Mouse (Mus musculus) kidney, adult 18-20 months (tissue): ENCODE results near the gene Cpa5.

Experiments used
- DNase-seq: peaks from one replicate; pipeline ENCODE4 v3.0.0; 2021

Cpa5 gene

DNA sequence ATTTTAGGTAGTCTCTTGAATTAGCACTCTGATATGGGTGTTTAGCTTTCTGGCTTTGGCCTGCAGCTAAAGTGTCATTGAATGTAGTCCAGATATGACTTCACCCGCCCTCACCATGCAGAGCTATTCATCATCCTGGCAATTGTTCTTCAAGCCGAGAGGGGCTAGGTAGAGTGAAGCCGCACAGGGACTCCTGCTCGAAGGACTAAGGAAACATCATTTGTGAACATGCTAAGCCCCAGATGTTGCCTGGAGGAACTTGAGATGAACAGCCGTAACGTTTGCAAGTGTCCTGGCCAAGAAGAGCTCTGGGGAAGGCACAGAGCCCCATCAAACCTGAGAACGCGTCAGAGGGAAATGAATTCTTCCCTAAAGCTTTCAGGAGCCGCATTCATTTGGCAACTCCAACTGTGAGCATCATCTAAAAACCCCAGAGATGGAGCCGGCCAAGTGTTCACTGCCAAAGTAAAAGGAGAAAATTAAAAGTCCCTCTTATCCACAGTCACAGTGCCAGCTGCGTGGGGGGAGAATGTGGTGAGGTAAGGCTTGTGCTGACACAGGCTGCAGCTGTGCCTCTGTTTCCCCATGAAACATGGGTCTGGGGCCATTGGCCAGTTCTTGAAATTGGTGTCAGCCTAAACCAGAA lies 39.0 kb downstream of the Cpa5 start:
- no peak for DNase-seq

DNA sequence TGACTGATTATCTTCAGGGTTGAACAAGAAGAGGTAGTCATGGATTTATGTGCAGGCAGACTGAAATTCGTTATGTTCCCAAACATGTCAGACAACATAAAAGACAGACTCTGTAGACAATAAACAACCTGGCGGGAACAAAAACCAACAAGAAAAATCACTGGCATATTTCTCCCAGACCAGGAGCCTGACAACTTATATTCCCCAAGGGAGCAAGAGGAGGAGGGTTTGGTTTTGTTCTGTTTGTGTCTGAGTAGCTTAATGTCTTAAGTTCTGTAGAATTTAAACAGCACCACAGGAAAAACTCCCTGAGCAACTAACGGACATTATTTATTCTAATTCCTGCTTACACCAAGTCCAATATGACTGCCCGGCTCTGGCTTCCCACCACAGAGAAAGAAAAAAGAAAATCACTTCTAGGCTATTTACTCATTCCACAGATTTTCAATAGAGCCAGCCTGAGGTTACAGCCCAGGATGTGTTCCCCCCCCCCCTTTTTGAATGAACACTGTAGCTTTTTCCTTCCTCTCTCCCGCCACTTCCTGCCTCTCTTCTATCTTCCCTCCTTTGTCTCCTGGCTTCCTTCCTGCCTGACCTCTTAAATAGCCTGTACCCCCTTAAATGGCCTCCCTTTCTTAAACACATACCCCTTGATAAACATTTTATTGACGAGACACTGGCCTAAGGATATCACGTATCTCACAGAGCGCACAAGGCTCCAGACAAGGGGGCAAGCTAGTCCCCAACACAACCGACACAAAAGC lies 41.8 kb downstream of the Cpa5 start:
- no peak for DNase-seq

DNA sequence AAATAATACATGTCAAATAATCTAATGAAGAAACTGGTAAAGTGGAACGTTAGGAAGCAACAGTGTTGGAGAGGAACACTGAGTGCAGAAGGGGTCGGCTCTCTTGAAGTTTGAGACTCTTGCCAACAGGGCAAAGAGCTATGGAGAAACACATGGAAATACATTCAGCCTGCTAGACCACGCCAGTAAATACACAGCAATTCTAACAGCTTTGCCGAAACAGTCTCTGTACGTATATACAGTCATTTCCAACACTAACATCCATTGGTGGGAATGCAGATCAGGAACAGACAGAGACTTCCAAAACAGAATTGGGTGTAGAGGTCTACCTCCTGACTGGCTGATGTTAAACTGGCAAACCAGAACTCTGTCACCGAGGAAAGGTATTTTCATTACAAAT lies 42.7 kb downstream of the Cpa5 start:
- no peak for DNase-seq

DNA sequence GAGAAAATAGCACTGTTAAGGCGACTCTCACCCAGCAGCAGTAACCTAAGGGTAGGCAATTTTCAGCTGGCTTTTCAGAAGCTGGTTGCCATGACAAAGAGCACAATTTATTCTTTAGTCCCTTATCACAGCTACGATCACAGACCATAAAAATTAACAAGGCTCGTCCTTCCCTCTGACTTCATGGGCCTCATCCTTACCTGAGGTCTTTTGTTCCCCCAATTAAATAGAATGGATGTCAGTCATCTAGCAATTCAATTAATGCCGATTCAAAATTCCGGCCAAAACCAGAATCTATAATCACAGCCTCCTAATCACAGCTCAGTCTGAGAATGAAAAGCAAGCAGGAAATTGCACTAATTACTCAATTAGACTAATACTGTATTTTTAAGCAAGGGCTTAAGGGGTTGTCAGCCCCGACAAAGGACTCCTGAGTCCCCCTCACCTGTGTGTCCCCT lies 43.6 kb downstream of the Cpa5 start:
- DNase-seq: no peak

DNA sequence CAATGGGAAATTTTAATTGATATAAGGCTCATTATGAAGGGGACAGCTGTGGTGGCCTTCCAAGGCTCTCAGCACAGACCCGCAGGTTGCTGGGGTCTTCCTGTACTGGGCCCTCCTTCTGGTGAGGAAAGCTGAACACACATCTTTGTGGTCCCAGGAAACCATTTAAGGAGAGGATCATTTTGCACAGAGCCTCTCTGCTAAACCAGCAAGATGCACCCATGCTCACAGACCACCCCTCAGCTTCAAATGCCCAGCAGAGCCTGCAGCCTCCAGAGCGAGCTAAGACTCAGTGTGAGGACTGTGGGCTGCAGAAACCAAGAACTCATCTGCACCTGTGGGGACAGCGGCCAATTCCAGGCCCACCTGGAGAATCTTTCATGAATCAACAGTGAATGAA lies 44.1 kb downstream of the Cpa5 start:
- no peak for DNase-seq

DNA sequence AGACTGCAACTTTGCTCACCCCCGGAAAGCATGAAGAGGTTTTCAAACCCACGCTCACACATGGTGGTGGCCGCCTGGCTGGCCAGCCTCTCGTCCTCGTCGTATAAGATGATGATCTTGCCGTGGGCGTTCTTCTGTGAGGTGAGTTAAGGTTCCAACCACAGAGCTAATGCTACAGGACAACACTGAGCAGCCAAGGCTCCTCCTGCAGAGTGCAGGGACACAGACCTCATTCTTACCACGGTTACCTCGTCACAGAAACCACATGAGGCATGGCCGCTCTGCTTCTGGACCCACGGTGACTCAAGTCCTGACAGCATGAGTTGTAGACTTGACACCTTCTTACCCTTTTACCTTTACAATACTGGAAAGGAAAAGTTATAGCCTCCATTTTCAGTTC lies 46.5 kb downstream of the Cpa5 start:
- DNase-seq: no peak

DNA sequence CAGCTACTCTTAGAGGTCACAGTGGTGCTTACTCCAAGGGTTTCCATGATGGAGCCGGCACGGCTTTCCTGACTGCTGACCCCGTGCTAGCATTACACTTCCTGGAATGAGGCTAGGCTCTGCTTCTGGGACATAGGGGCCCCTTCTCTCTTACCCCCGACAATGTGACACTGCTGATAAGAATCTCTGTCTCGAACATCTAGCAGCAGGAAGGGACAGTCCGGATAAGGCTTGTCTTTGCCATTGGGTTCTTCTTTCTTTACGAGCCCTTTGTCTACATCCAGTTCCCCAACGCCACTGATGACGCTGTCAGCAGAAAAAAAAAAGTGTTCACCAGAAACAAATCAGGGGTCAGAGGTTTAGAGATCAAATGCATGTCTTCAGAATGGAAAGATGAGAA lies 47.8 kb downstream of the Cpa5 start:
- DNase-seq: no peak

DNA sequence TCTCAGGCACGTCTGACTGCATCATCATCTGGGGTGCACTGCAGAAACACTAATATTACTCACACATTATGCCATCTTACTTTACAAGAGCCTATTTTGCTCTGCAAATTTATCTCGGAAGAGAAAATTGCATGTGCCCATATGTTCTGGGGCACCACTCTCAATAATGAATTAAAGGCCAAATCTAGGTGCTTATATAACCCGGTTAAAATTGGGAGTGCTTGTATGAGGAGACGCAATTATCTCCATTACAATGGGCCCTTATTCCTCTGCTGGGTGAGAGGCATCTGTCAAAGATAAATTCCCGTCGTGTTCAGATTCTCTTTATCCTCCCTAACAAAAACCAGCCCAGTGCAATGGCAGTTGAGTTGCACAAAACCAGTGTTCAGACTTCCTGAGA lies 54.0 kb downstream of the Cpa5 start:
- no peak for DNase-seq

DNA sequence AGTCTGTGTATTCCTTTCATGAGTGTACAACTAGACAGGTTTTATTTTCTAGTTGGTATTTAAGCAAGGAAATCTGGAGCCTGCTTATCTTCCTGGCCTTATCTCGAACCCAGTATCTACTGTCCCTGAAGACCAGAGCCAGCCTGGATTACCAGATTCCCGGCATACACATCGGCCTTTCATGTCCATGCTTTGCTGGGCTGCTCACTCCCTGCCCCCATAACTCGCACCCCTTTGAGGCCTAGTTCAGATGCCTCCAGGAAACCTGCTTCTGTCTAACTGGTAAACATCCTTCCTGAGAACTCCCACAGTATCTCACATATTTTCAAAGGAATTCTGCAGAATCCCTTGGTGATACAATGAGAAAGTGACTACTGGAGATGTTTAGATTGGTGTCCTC lies 54.5 kb downstream of the Cpa5 start:
- no peak for DNase-seq

DNA sequence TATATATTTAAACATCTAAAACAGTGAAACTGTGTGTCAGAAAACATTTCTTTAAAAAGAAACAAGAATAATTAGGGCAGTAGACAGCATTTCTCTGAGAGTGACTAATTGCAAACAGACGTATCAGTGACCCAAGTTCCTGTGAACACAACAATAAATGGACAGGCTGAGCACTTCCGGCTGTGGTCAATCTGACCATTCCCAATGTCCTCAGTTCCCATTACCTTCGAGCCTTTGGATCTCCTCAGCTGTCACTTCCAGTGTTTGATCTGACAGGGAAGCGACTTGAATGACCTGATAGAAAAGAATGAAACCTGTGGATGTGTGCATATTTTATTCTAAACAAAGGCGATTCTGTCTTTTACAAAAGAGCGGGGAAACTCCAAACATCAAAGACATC lies 55.2 kb downstream of the Cpa5 start:
- DNase-seq: no peak

DNA sequence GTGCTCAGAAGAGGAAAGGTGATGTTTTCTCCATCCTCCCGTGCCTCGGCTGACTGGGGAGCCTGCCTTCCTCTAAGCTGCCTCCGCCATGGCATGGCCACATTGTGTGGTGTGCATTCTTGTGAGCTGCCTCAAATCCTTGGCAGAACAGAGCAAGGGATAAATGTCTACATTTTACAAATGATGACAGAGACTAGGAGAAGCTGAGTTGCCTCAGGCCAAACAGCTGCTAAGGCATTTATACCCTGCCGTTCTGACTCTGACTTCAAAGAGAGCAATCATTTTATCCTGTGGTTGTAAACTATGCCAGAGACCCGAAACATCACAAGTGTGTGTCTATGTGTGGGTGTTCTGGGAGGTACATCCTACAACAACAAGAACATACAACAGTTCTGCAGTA lies 56.8 kb downstream of the Cpa5 start:
- DNase-seq: no peak

DNA sequence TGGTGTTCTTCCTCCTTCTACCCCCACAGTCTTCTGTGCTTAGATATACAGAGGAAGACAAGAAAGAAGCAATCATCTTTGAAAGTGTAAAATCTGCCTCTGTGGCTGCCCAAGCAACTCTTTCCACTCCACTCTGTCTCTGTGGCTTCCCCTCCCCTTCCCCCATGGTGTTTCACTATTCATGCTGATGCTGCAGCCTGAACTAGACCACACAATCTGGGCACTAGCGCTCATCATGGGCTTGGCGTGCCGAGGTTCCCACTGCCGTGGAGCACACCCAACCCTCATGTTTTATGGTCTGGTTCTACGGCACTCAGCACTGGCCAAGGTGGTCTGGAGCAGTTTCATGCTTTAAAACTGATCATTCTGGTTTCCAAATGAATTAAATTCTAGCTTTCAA lies 60.9 kb downstream of the Cpa5 start:
- DNase-seq: no peak

DNA sequence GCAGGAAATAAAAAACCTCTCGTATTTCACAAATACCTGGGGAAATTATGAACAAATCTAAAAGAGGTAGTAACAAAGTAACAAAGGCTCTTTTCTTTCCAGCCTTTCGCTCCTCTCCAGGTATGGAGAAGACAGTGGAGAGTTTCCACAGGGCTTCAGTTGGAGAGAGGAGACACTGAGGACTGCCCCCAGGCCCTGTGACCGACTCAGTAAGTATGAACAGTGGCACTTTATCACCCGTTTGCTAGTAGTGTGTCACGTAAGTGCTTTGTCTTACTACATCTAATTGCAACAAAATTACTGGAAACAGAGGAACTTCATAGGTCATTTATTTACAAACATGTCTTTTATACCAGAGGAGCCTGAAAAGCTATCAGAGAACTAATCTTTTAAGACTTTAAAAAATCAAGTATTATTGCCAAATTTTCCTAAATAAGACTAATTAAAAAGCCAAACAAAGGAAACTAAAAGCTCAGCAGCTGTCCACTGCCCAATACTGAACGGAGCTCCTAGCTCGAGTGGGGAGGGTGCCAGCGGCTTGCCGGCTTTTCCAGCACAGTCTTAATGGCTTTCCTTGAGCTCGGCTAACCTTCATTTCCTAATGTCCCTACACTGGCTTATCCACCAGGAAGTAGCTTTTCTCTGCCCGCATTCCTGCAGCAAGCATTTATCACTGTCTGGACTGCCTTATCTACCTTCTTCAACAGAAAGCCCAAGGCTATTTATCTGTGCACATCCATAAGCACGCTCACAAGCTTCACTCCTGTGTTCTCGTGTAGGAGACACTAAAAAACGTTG lies 63.2 kb downstream of the Cpa5 start:
- DNase-seq: peak; percentile 13

DNA sequence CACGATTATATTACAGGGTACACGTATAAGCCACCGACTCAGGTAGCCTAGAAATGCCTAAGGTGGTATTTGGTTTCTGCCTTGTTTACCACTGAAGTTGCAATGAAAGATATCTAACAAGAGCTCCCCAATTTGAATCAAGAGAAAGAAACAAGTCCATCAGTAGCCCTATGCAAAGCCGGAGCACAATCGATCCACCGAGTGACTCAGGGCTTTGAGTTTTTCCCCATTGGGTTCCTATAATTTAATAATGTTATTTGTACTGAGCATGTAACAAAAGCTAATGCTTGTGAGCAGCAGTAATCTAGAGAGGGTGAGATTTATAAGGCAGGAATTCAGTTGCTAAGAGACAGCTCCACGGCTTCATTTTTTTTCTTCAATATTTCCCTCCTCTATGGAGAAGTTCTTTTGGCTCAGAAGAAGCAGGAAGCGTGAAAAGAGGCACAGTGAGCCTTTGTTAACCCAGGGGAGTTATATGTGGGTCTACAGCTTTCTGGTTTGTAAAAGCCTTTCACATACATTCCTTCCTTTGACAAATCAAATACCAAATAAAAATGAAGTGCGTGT lies 64.0 kb downstream of the Cpa5 start:
- DNase-seq: no peak

DNA sequence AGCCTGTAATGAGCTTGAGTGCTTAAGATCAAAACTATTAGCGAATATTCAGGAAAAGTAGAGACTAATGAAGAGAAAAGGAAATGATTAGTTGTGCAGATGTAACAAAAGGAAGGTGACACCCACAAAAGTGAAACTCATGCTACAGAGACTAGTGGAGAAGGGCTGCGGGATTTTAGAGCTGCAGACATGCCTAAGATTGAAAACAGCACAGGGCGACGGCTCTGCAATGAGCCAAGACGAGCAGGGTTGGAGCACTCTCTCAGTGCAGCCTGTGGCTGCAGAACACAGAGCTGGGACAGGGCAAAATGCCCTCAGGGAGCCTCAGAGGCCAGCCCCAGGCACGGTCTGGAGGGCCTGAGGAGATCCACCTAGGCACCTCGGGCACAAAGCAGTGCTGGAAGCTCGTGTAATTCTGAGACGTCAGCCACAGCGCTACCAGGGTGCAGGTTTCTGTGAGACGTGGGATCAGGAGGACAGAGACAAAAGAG lies 64.5 kb downstream of the Cpa5 start:
- no peak for DNase-seq

DNA sequence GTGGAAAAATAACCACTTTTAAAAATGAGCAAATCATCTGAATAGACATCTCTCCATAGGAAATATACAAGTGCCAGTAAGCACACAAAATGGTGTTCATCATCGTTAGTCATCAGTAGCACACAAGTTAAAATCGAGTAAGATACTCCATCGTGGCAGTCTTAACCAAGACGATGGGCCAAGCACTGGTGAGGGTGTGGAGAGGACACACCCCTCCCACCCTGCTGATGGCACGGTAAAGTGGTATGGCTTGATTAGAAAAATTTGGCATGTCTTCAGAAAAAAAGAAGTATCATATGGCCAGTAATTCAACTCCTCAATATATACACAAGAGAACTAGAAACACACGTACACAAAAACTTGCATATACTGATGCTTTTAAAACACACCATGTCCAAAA lies 65.7 kb downstream of the Cpa5 start:
- DNase-seq: no peak

DNA sequence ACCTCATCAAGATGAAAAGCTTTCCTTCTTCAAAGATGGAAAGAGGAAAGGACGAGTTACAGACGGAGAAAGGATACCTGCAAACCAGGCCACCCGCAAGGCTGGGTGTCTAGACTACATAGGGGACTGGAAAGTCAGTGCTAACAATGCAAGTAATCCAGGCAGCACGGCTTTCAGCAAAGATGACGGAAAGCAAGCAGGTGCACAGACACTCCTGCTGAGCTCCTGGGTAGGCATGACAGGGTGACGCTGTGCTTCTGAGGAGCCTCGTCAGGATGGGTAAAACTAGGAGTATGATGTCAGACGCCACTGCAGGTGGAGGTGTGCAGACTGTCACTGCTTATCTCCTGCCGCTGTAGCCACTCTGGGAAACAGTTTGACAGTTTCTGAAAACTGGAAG lies 66.8 kb downstream of the Cpa5 start:
- no peak for DNase-seq

DNA sequence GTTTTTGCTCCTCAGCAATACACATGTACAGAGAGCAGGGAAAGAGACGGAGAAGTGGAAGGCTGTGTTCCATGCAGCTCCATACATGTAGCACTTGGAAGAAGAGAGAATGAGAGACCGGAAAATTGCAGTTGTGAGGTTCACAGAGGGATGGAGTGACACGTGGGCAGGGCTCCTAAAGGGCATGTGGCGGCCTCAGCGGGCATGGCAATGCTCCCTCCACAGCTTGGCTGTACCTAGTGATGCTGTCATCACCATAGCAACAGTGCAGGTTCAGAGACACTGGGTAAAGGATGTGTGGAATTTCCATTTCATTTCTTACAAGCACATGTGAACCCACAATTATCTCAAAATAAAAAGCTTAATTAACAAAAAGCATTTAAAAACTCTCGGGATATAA lies 67.7 kb downstream of the Cpa5 start:
- no peak for DNase-seq

DNA sequence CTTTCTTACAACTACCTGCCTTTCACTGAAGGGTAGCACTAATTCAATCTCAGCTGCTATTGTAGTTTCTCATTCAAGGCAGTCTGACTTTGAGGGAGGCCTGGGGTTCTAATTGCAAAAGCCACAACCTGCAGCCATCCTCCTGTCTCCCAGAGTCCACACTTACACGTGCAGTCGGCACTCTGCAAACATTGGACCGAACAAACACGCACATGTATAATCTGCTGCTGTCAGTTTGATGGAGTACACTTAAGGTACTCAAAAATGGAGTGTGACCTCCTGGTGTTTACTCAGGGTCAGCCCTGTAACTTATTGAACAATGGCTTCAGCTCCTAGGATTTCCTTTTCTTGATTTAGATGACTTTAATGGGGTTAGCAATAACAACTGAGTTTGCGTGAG lies 68.8 kb downstream of the Cpa5 start:
- DNase-seq: no peak

DNA sequence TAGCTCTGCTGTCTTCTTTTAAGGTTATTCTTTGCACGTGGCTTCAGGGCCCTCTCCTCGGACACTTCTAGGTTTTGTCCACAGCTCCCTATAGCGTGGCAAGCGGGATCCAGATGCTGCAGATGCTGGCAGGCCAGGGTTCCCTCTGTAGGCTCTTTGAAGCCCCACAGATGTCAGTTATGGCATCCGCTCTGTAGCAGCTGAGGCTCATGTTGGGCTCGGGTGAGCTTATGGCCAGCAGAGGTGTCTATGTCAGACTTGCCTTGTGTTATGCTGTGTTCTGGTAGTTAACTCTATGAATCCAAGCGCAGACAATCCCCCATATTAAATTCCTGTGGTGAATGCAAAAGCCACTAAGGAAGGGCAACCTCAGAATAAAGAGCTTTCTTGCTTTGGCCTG lies 69.6 kb downstream of the Cpa5 start:
- no peak for DNase-seq
